Mouse (Mus musculus): Measurements from ENCODE around the gene 0610030E20Rik. TPM values are rescaled to one million over a fixed set of nuclear protein-coding genes. Genes with fewer than 3 reads are reported as not detected.

0610030E20Rik gene
- polyA plus RNA-seq, 1 experiment from 2014 or later, result 25.9 TPM

GRCm38 (mm10) chr6:72354025-72354424 is 6.9 kb downstream of the 0610030E20Rik start:
- Histone ChIP-seq H3K9me3 (no peaks in the 10 kb centered on the region), H3K4me1 (replicated peaks) (peaks cover 24% of the 10 kb centered on the region), H3K4me3 (replicated peaks) (no peak overlapping the region), H3K4me2 (replicated peaks) (no peak overlapping the region), H3K9ac (no peak overlapping the region), H3K27me3 (replicated peaks) (no peaks in the 10 kb centered on the region), H3K27ac (no peak overlapping the region), H3K36me3 (no peaks in the 10 kb centered on the region; the same call in 1 of the 2 replicates)
- WGBS, result 76% methylated on average over 1 of the region's 1 CpGs
- no peak for ATAC-seq

GRCm38 (mm10) chr6:72355066-72355911 is 8.2 kb downstream of the 0610030E20Rik start, which contains the start of gene Tmem150a:
Gene Tmem150a (plus strand): TSS chr6:72355447.
- Histone ChIP-seq H3K27ac (no peak within 1 kb of the TSS), H3K4me1 (replicated peaks) (peaks cover 28% of the 10 kb centered on the region), H3K4me2 (replicated peaks) (peak within 1 kb of the TSS; percentile 87), H3K36me3 (no peaks in the 10 kb centered on the region; the same call in 1 of the 2 replicates), H3K27me3 (replicated peaks) (no peaks in the 10 kb centered on the region), H3K4me3 (replicated peaks) (peak within 1 kb of the TSS; percentile 55), H3K9me3 (no peaks in the 10 kb centered on the region), H3K9ac (peak within 1 kb of the TSS; percentile 60)
- peak; percentile 92 for ATAC-seq
- under 1% methylated on average over 71 of the region's 71 CpGs for WGBS

GRCm38 (mm10) chr6:72356001-72356532 is 8.9 kb downstream of the 0610030E20Rik start:
- 0 out of 2 replicates have a peak, but pooled peaks have one; percentile 1 for ATAC-seq

GRCm38 (mm10) chr6:72357164-72358079 is 10.3 kb downstream of the 0610030E20Rik start:
- no peak overlapping the region for H3K9ac ChIP-seq
- 66% methylated on average over 5 of the region's 5 CpGs for whole genome bisulfite sequencing
- ATAC-seq, result no peak

More at GRCm38 (mm10) chr6:72356001-72356532, 8.9 kb downstream of the 0610030E20Rik start:
- Histone ChIP-seq H3K4me3 (replicated peaks) (peak overlapping the region; percentile 55), H3K36me3 (no peaks in the 10 kb centered on the region; the same call in 1 of the 2 replicates), H3K27me3 (replicated peaks) (no peaks in the 10 kb centered on the region), H3K4me2 (replicated peaks) (peak overlapping the region; percentile 87), H3K27ac (no peak overlapping the region), H3K9ac (peak overlapping the region; percentile 60), H3K4me1 (replicated peaks) (peaks cover 36% of the 10 kb centered on the region), H3K9me3 (no peaks in the 10 kb centered on the region)
- WGBS, result 36% methylated on average over 8 of the region's 8 CpGs

GRCm38 (mm10) chr6:72358086-72358764 is 11.1 kb downstream of the 0610030E20Rik start:
- H3K4me3 ChIP-seq (replicated peaks), result no peak overlapping the region
- no peak overlapping the region for H3K9ac ChIP-seq
- ATAC-seq, result no peak
- WGBS, result 78% methylated on average over 10 of the region's 10 CpGs
- peaks cover 47% of the 10 kb centered on the region for H3K4me1 ChIP-seq (replicated peaks)
- no peaks in the 10 kb centered on the region for H3K27me3 ChIP-seq (replicated peaks)
- H3K4me2 ChIP-seq (replicated peaks), result no peak overlapping the region
- H3K27ac ChIP-seq, result no peak overlapping the region
- H3K36me3 ChIP-seq, result no peaks in the 10 kb centered on the region; the same call in 1 of the 2 replicates
- no peaks in the 10 kb centered on the region for H3K9me3 ChIP-seq

More at GRCm38 (mm10) chr6:72357164-72358079, 10.3 kb downstream of the 0610030E20Rik start:
- H3K27me3 ChIP-seq (replicated peaks), result no peaks in the 10 kb centered on the region
- 0 out of 2 replicates have a peak overlapping the region, but pooled peaks have one; percentile 18 for H3K27ac ChIP-seq
- peaks cover 44% of the 10 kb centered on the region for H3K4me1 ChIP-seq (replicated peaks)
- H3K4me3 ChIP-seq (replicated peaks), result no peak overlapping the region
- H3K36me3 ChIP-seq, result no peaks in the 10 kb centered on the region; the same call in 1 of the 2 replicates
- H3K4me2 ChIP-seq (replicated peaks), result 0 out of 2 replicates have a peak overlapping the region, but pooled peaks have one; percentile 5
- H3K9me3 ChIP-seq, result no peaks in the 10 kb centered on the region

- no peaks in the 10 kb centered on the region for H3K27me3 ChIP-seq (replicated peaks)
- no peak for ATAC-seq
- H3K27ac ChIP-seq, result no peak overlapping the region
- 74% methylated on average over 2 of the region's 2 CpGs for WGBS
- no peak overlapping the region for H3K4me3 ChIP-seq (replicated peaks)
- no peak overlapping the region for H3K4me2 ChIP-seq (replicated peaks)
- no peak overlapping the region for H3K9ac ChIP-seq
- H3K9me3 ChIP-seq, result no peaks in the 10 kb centered on the region
- H3K36me3 ChIP-seq, result no peaks in the 10 kb centered on the region; the same call in 1 of the 2 replicates
- H3K4me1 ChIP-seq (replicated peaks), result peaks cover 47% of the 10 kb centered on the region
These were observed 12.2 kb downstream of the 0610030E20Rik start for GRCm38 (mm10) chr6:72359343-72359742.

- no peaks in the 10 kb centered on the region; the same call in 1 of the 2 replicates for H3K36me3 ChIP-seq
- H3K4me3 ChIP-seq (replicated peaks), result no peak overlapping the region
- no peaks in the 10 kb centered on the region for H3K9me3 ChIP-seq
- no peak for ATAC-seq
- H3K27ac ChIP-seq, result peak overlapping the region; percentile 59
- peak overlapping the region; percentile 62; the same call in 1 of the 2 replicates for H3K4me2 ChIP-seq (replicated peaks)
- no peaks in the 10 kb centered on the region for H3K27me3 ChIP-seq (replicated peaks)
- peaks cover 41% of the 10 kb centered on the region for H3K4me1 ChIP-seq (replicated peaks)
- WGBS, result 65% methylated on average over 11 of the region's 11 CpGs
- peak overlapping the region; percentile 18; the same call in 1 of the 2 replicates for H3K9ac ChIP-seq
These were observed 12.9 kb downstream of the 0610030E20Rik start for GRCm38 (mm10) chr6:72359891-72360598.

- H3K9ac ChIP-seq, result peak overlapping the region; percentile 18; the same call in 1 of the 2 replicates
- H3K4me2 ChIP-seq (replicated peaks), result peak overlapping the region; percentile 62; the same call in 1 of the 2 replicates
- 0 out of 2 replicates have a peak overlapping the region, but pooled peaks have one; percentile 73 for H3K4me3 ChIP-seq (replicated peaks)
- no peak for ATAC-seq
- no peaks in the 10 kb centered on the region for H3K9me3 ChIP-seq
- H3K4me1 ChIP-seq (replicated peaks), result peaks cover 41% of the 10 kb centered on the region
- H3K27me3 ChIP-seq (replicated peaks), result no peaks in the 10 kb centered on the region
- WGBS, result 45% methylated on average over 7 of the region's 7 CpGs
- no peaks in the 10 kb centered on the region; the same call in 1 of the 2 replicates for H3K36me3 ChIP-seq
- peak overlapping the region; percentile 59 for H3K27ac ChIP-seq
These were observed 13.4 kb downstream of the 0610030E20Rik start for GRCm38 (mm10) chr6:72360599-72360935.

- H3K27ac ChIP-seq, result 0 out of 2 replicates have a peak overlapping the region, but pooled peaks have one; percentile 2
- ATAC-seq, result no peak
- no peaks in the 10 kb centered on the region; the same call in 1 of the 2 replicates for H3K36me3 ChIP-seq
- H3K4me1 ChIP-seq (replicated peaks), result peaks cover 38% of the 10 kb centered on the region
- H3K4me3 ChIP-seq (replicated peaks), result peak overlapping the region; percentile 73
- 47% methylated on average over 5 of the region's 5 CpGs for WGBS
- peak overlapping the region; percentile 62 for H3K4me2 ChIP-seq (replicated peaks)
- no peaks in the 10 kb centered on the region for H3K9me3 ChIP-seq
- H3K9ac ChIP-seq, result peak overlapping the region; percentile 67; the same call in 1 of the 2 replicates
- H3K27me3 ChIP-seq (replicated peaks), result no peaks in the 10 kb centered on the region
These were observed 14.0 kb downstream of the 0610030E20Rik start for GRCm38 (mm10) chr6:72361121-72361551.

GRCm38 (mm10) chr6:72362132-72363028 is 15.3 kb downstream of the 0610030E20Rik start:
- H3K36me3 ChIP-seq, result no peaks in the 10 kb centered on the region; the same call in 1 of the 2 replicates
- peaks cover 28% of the 10 kb centered on the region for H3K4me1 ChIP-seq (replicated peaks)
- H3K9me3 ChIP-seq, result no peaks in the 10 kb centered on the region
- no peaks in the 10 kb centered on the region for H3K27me3 ChIP-seq (replicated peaks)
- H3K9ac ChIP-seq, result peak overlapping the region; percentile 67
- H3K4me3 ChIP-seq (replicated peaks), result peak overlapping the region; percentile 73
- peak overlapping the region; percentile 77 for H3K27ac ChIP-seq
- ATAC-seq, result peak; percentile 97
- H3K4me2 ChIP-seq (replicated peaks), result peak overlapping the region; percentile 78
- WGBS, result under 1% methylated on average over 42 of the region's 42 CpGs

All from intestine, embryonic 15.5 days (tissue).